Mouse (Mus musculus): ENCODE measurements at regions not wholly inside any gene's neighbourhood (a gene's known extent, or its start where the extent isn't known, plus 50 kb on each side); places are given as distances from the start of the nearest gene placed in this dataset.

GRCm38 (mm10) chr1:76466562-76466961, 920.5 kb downstream of the Slc4a3 start:
- no peak for TF ChIP-seq CTCF (IDR thresholded peaks at IDR 0.05; ENCODE audit: extremely low read depth, insufficient read length, insufficient replicate concordance, low read depth, low read length)
- TF ChIP-seq POLR2A (IDR thresholded peaks at IDR 0.05; ENCODE audit: low read depth, low read length) = no peak
